Mouse (Mus musculus) MEL (cell line): ENCODE results near the gene Dhrs7b. TPM values are rescaled to one million over a fixed set of nuclear protein-coding genes. Genes with fewer than 3 reads are reported as not detected.
"Not testable (repeated sequence)": the region's sequence is repeated elsewhere in the genome, so short reads cannot be mapped to it uniquely, and the experiment has no call there.

Source experiments
- DNase-seq: peaks from one replicate; pipeline ENCODE4 v3.0.0; 2011; ENCODE audit warnings: low read depth, low spot score
- H3K27ac ChIP-seq: 2 replicates; pipeline ENCODE4 v1.5.1; 2012; ENCODE audit warnings: low read depth, mild to moderate bottlenecking, control low read depth, low read length, moderate library complexity; ENCODE audit not compliant: control insufficient read depth
- H3K27me3 ChIP-seq, 2 experiments: fragments of 150-350 bp in 1 of 2; sonication (generic) in 1 of 2; 2 replicates each; pipeline ENCODE4 v1.6.1; 2012; ENCODE audit warnings: low read length in 2 of 2, mild to moderate bottlenecking in 2 of 2, improper control_type of control experiment in 1 of 2, moderate library complexity in 1 of 2; ENCODE audit not compliant: insufficient read depth in 2 of 2, control insufficient read depth in 1 of 2
- H3K36me3 ChIP-seq, 2 experiments: 2 replicates each; pipeline ENCODE4 v1.6.1; 2012 to 2014; ENCODE audit warnings: low read length in 2 of 2, improper control_type of control experiment in 1 of 2, inconsistent platforms in 1 of 2, mild to moderate bottlenecking in 1 of 2; ENCODE audit not compliant: insufficient read depth in 2 of 2, control insufficient read depth in 1 of 2
- H3K4me1 ChIP-seq, 2 experiments: fragments of 150-350 bp in 1 of 2; sonication (generic) in 1 of 2; 2 replicates each; pipeline ENCODE4 v1.6.1; 2012; ENCODE audit warnings: low read length in 2 of 2, improper control_type of control experiment in 1 of 2, mild to moderate bottlenecking in 1 of 2; ENCODE audit not compliant: insufficient read depth in 2 of 2, control insufficient read depth in 1 of 2
- H3K4me3 ChIP-seq, 2 experiments: fragments of 150-350 bp in 1 of 2; sonication (generic) in 1 of 2; 2 replicates each; pipeline ENCODE4 v1.5.1; 2012; ENCODE audit warnings: low read depth in 2 of 2, low read length in 2 of 2, mild to moderate bottlenecking in 2 of 2, moderate library complexity in 2 of 2, control low read depth in 1 of 2, improper control_type of control experiment in 1 of 2; ENCODE audit not compliant: control insufficient read depth in 1 of 2, insufficient read depth in 1 of 2
- H3K79me2 ChIP-seq: 2 replicates; pipeline ENCODE4 v1.6.1; 2012; ENCODE audit warnings: mild to moderate bottlenecking, low read length, moderate library complexity; ENCODE audit not compliant: control insufficient read depth, poor library complexity, insufficient read depth
- H3K9ac ChIP-seq: 2 replicates; pipeline ENCODE4 v1.6.1; 2012; ENCODE audit warnings: low read depth, mild to moderate bottlenecking, control low read depth, low read length, moderate library complexity; ENCODE audit not compliant: control insufficient read depth, poor library complexity, severe bottlenecking
- H3K9me3 ChIP-seq: fragments of 150-350 bp; sonication (generic); replicated peaks from 2 replicates; pipeline ENCODE4 v1.6.1; 2012; ENCODE audit warnings: mild to moderate bottlenecking, low read length, improper control_type of control experiment, moderate library complexity; ENCODE audit not compliant: insufficient read depth
- CHD2 ChIP-seq: IDR thresholded peaks from 2 replicates; pipeline ENCODE4 v1.6.1; 2011; ENCODE audit warnings: low read length, improper control_type of control experiment
- CTCF ChIP-seq, 3 experiments: IDR thresholded peaks in 2 of 3; conservative IDR thresholded peaks in 1 of 3; 2 replicates each; pipeline ENCODE4 v1.5.1; 2011 to 2012; ENCODE audit warnings: low read length in 3 of 3, low read depth in 2 of 3, mild to moderate bottlenecking in 2 of 3, improper control_type of control experiment in 1 of 3, inconsistent platforms in 1 of 3, mixed read lengths in 1 of 3, moderate library complexity in 1 of 3; ENCODE audit not compliant: control insufficient read depth in 1 of 3, insufficient read depth in 1 of 3, poor library complexity in 1 of 3, severe bottlenecking in 1 of 3
- E2F4 ChIP-seq: IDR thresholded peaks from 2 replicates; pipeline ENCODE4 v1.6.1; 2011; ENCODE audit warnings: low read depth, low read length, improper control_type of control experiment, borderline replicate concordance
- ELF1 ChIP-seq: IDR thresholded peaks from 2 replicates; pipeline ENCODE4 v1.6.1; 2014; ENCODE audit warnings: low read depth, mild to moderate bottlenecking, inconsistent platforms, low read length, improper control_type of control experiment, moderate library complexity
- ETS1 ChIP-seq: IDR thresholded peaks from 2 replicates; pipeline ENCODE4 v1.6.1; 2012; ENCODE audit warnings: low read depth, mild to moderate bottlenecking, inconsistent platforms, low read length, improper control_type of control experiment, moderate library complexity
- GABPA ChIP-seq: IDR thresholded peaks from 2 replicates; pipeline ENCODE4 v1.6.1; 2012; ENCODE audit warnings: low read depth, mild to moderate bottlenecking, inconsistent platforms, low read length, improper control_type of control experiment, moderate library complexity
- JUND ChIP-seq: IDR thresholded peaks from 2 replicates; pipeline ENCODE4 v1.6.1; 2011; ENCODE audit warnings: low read depth, mild to moderate bottlenecking, improper control_type of control experiment, low read length
- KAT2A ChIP-seq: conservative IDR thresholded peaks from 2 replicates; pipeline ENCODE4 v1.6.1; 2012; ENCODE audit warnings: low read depth, low read length, improper control_type of control experiment, inconsistent platforms
- MAX ChIP-seq: IDR thresholded peaks from 2 replicates; pipeline ENCODE4 v1.6.1; 2011; ENCODE audit warnings: low read length, improper control_type of control experiment
- MXI1 ChIP-seq: IDR thresholded peaks from 2 replicates; pipeline ENCODE4 v1.6.1; 2011; ENCODE audit warnings: mild to moderate bottlenecking, low read depth, low read length, improper control_type of control experiment
- MYB ChIP-seq: IDR thresholded peaks from 2 replicates; pipeline ENCODE4 v1.6.1; 2011; ENCODE audit warnings: mild to moderate bottlenecking, low read depth, low read length, improper control_type of control experiment
- NELFE ChIP-seq: IDR thresholded peaks from 2 replicates; pipeline ENCODE4 v1.6.1; 2011; ENCODE audit warnings: low read depth, low read length, improper control_type of control experiment
- POLR2A ChIP-seq, 2 experiments: IDR thresholded peaks; 2 replicates each; pipeline ENCODE4 v1.6.1; 2011 to 2012; ENCODE audit warnings: low read length in 2 of 2, mild to moderate bottlenecking in 2 of 2, control low read depth in 1 of 2, improper control_type of control experiment in 1 of 2, low read depth in 1 of 2, moderate library complexity in 1 of 2; ENCODE audit not compliant: control insufficient read depth in 1 of 2, insufficient read depth in 1 of 2, poor library complexity in 1 of 2
- SMC3 ChIP-seq: IDR thresholded peaks from 2 replicates; pipeline ENCODE4 v1.6.1; 2011; ENCODE audit warnings: low read depth, low read length, improper control_type of control experiment
- TCF12 ChIP-seq: IDR thresholded peaks from 2 replicates; pipeline ENCODE4 v1.6.1; 2014; ENCODE audit warnings: low read depth, mild to moderate bottlenecking, inconsistent platforms, low read length, improper control_type of control experiment, moderate library complexity
- UBTF ChIP-seq: IDR thresholded peaks from 2 replicates; pipeline ENCODE4 v1.6.1; 2012; ENCODE audit warnings: low read depth, mild to moderate bottlenecking, inconsistent platforms, low read length, improper control_type of control experiment, moderate library complexity, borderline replicate concordance; ENCODE audit not compliant: insufficient read depth
- USF2 ChIP-seq, 2 experiments: IDR thresholded peaks; 2 replicates each; pipeline ENCODE4 v1.6.1; 2011 to 2012; ENCODE audit warnings: improper control_type of control experiment in 2 of 2, low read length in 2 of 2, borderline replicate concordance in 1 of 2, inconsistent platforms in 1 of 2, low read depth in 1 of 2, mild to moderate bottlenecking in 1 of 2; ENCODE audit not compliant: insufficient read depth in 1 of 2
- ZC3H11A ChIP-seq: IDR thresholded peaks from 2 replicates; pipeline ENCODE4 v1.6.1; 2012; ENCODE audit warnings: low read depth, mild to moderate bottlenecking, inconsistent platforms, low read length, improper control_type of control experiment
- ZKSCAN1 ChIP-seq: IDR thresholded peaks from 2 replicates; pipeline ENCODE4 v1.6.1; 2012; ENCODE audit warnings: low read depth, mild to moderate bottlenecking, inconsistent platforms, low read length, improper control_type of control experiment, moderate library complexity
- ZNF384 ChIP-seq: IDR thresholded peaks from 2 replicates; pipeline ENCODE4 v1.6.1; 2012; ENCODE audit warnings: low read depth, mild to moderate bottlenecking, inconsistent platforms, low read length, improper control_type of control experiment
- polyA plus RNA-seq, 2 experiments: library from polyadenylated mRNA; stranded (reverse) in 1 of 2; unstranded in 1 of 2; fragments of >175 nt in 1 of 2; fragments of >200 nt in 1 of 2; gene quantifications; 2 replicates each; pipeline versions ENCODE4 v1.2.1 to v1.2.4; 2012; ENCODE audit warnings: low replicate concordance in 2 of 2, low read depth in 1 of 2; ENCODE audit not compliant: insufficient read length in 2 of 2, insufficient read depth in 1 of 2, missing spikeins in 1 of 2
- total RNA-seq: library from RNA; depleted of rRNA; stranded (reverse); fragments of 300-350 nt; gene quantifications from 2 replicates; pipeline ENCODE4 v1.2.3, GENCODE M21; 2012

Gene Dhrs7b
- total and polyA plus RNA-seq, 3 experiments, result 49.5 to 94.7 (median 81.5) TPM

DNA sequence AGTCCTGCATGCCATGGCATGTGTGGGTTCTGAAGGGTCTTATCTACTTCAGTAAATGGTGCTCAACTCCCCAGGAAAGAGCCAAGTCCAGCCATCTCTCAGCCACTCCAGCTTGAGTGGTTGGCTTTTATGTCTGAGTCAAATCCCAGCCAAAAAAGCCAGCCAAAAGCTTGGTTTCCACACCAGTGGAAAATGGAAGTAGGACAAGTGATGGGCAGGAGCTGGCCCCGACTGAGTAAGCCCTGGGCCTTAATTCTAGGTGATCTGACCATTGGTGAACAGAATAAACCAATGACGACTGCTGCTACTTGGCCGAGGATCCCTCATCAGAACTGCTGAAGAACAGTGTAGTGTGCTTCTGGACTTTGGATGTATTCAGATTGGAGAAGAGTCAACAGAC is 37.0 kb downstream of the Dhrs7b start:
- DNase-seq, result no peak
- Histone ChIP-seq H3K27ac (no peak overlapping the region), H3K27me3 (no peaks in the 10 kb centered on the region), H3K9ac (no peak overlapping the region), H3K36me3 (peaks cover 0 to 42% of the 10 kb centered on the region in 2 experiments; a peak in 2 of 4 replicates), H3K9me3 (no peaks in the 10 kb centered on the region), H3K4me1 (no peaks in the 10 kb centered on the region), H3K79me2 (peaks cover 77% of the 10 kb centered on the region), H3K4me3 (no peak overlapping the region)
- TF ChIP-seq ZNF384 (no peak), POLR2A (IDR thresholded peaks at IDR 0.05; ENCODE audit: control insufficient read depth in 1 of 2, insufficient read depth in 1 of 2, low read depth in 1 of 2, low read length in 2 of 2, poor library complexity in 1 of 2) (no peak), MXI1 (no peak), ETS1 (no peak), KAT2A (no peak), JUND (no peak), ZKSCAN1 (no peak), MAX (no peak), CTCF (IDR thresholded peaks at IDR 0.05 in 2 of 3, conservative IDR thresholded peaks at IDR 0.05 in 1 of 3; ENCODE audit: control insufficient read depth in 1 of 3, insufficient read depth in 1 of 3, low read depth in 2 of 3, low read length in 3 of 3, poor library complexity in 1 of 3, severe bottlenecking in 1 of 3) (no peak), TCF12 (no peak), NELFE (no peak), SMC3 (no peak), CHD2 (no peak), ELF1 (no peak), E2F4 (no peak), GABPA (no peak), UBTF (no peak), USF2 (IDR thresholded peaks at IDR 0.05; ENCODE audit: borderline replicate concordance in 1 of 2, insufficient read depth in 1 of 2, low read depth in 1 of 2, low read length in 2 of 2) (no peak), ZC3H11A (no peak), MYB (no peak)

DNA sequence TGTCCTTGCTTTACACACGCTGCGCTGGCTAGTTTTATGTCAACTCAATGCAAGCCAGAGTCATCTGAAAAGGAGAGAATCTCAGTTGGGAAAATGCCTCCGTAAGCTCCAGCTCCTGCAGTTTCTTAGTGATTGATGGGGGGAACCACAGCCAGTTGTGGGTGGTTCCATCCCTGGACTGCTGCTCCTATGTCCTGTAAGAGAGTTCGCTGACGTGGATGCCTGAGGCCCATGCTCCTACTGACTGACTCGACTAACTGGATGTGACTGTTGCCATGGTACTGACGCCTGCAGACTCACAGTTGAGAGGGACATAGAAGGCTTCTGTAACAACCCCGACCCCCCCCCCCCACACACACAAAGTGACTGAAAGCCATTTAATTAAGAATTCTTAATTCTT is 37.5 kb downstream of the Dhrs7b start:
- no peaks in the 10 kb centered on the region for H3K4me1 ChIP-seq
- no peak overlapping the region for H3K9ac ChIP-seq
- H3K79me2 ChIP-seq, result peaks cover 80% of the 10 kb centered on the region
- no peak overlapping the region for H3K4me3 ChIP-seq
- H3K36me3 ChIP-seq, result peaks cover 0 to 45% of the 10 kb centered on the region in 2 experiments; a peak in 2 of 4 replicates
- no peak overlapping the region for H3K27ac ChIP-seq
- H3K9me3 ChIP-seq, result no peaks in the 10 kb centered on the region
- no peak for DNase-seq
- no peak for TF ChIP-seq ZKSCAN1
- H3K27me3 ChIP-seq, result no peaks in the 10 kb centered on the region

DNA sequence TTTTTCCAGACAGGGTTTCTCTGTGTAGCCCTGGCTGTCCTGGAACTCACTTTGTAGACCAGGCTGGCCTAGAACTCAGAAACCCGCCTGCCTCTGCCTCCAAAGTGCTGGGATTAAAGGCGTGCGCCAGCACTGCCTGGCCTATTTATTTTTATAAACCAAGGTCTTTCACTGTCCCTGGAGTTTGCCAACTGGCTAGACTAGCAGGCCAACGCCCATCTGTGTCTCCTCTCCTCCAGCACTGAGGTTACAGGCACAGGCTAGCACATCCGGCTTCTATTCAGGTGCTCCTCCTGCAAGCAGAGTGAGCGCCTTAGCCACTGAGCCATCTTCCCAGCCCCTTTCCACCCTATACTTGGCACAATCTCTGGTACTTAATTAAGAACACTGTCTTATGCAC is 39.0 kb downstream of the Dhrs7b start:
- not testable (repeated sequence) for H3K9me3 ChIP-seq, H3K27me3 ChIP-seq, H3K4me3 ChIP-seq, H3K27ac ChIP-seq, H3K4me1 ChIP-seq, DNase-seq, H3K9ac ChIP-seq
- Histone ChIP-seq H3K36me3 (peaks cover 0 to 37% of the 10 kb centered on the region in 2 experiments; a peak in 3 of 4 replicates), H3K79me2 (peaks cover 90% of the 10 kb centered on the region)
